Comparison of ENCODE assay signal across 13 mouse cellular contexts in genomic region chr11:21036161-21036916, GRCm38 (mm10). TPM values are rescaled to one million over a fixed set of nuclear protein-coding genes. Genes with fewer than 3 reads are reported as not detected.
DNase-seq lines count a peak whose midpoint lies in the region; ATAC-seq and TF ChIP-seq lines count a peak whose summit lies in the region.
"Had no signal": no experiment of that assay in that cellular context is flagged by ENCODE, and none has a peak within 500 bp of the region (broad histone marks: within the 10 kb centered on the region; RNA-seq: fewer than 3 reads in every experiment).

No protein-coding gene starts in this region.

- no peak for TF ChIP-seq EP300 in stomach, postnatal 0 days (optimal IDR thresholded peaks at IDR 0.05)

- 0 out of 2 replicates have a peak, but pooled peaks cover 4% of the 10 kb centered on the region for H3K4me1 ChIP-seq in neural tube, embryonic 12.5 days
- 0 out of 2 replicates have a peak, but pooled peaks cover 3% of the 10 kb centered on the region for H3K4me1 ChIP-seq in stomach, postnatal 0 days (replicated peaks; ENCODE audit: control insufficient read depth, insufficient read depth)

- H3K27ac ChIP-seq in neural tube, embryonic 12.5 days: no peak overlapping the region
- peak overlapping the region; percentile 67; the same call in 1 of the 2 replicates for H3K27ac ChIP-seq in stomach, postnatal 0 days (replicated peaks)
- H3K27ac ChIP-seq: limb, embryonic 15.5 days had no signal

- H3K36me3 ChIP-seq in neural tube, embryonic 12.5 days: no peaks in the 10 kb centered on the region
- H3K36me3 ChIP-seq in stomach, postnatal 0 days (ENCODE audit: control insufficient read depth, insufficient read depth, low read length): no peaks in the 10 kb centered on the region
- H3K36me3 ChIP-seq: limb, embryonic 15.5 days had no signal

- ATAC-seq in neural tube, embryonic 12.5 days (ENCODE audit: low FRiP score, low read depth): 0 out of 2 replicates have a peak, but pooled peaks have one; percentile 30
- ATAC-seq in stomach, postnatal 0 days (ENCODE audit: low FRiP score, low TSS enrichment): no peak

- no peaks in the 10 kb centered on the region for H3K27me3 ChIP-seq in neural tube, embryonic 12.5 days (replicated peaks)
- no peaks in the 10 kb centered on the region for H3K27me3 ChIP-seq in stomach, postnatal 0 days (ENCODE audit: control insufficient read depth, insufficient read depth, low read length)
- H3K27me3 ChIP-seq: limb, embryonic 15.5 days; megakaryocyte, embryonic 14.5 days had no signal

- peak; percentile 30 for DNase-seq in heart, adult 8-10 months (ENCODE audit: low spot score)
- DNase-seq in heart, postnatal 4 days: no peak
- DNase-seq in neural tube, embryonic 10.5 days (ENCODE audit: extremely low spot score, low spot score): no peak
- peak; percentile 52 for DNase-seq in induced T-regulatory cell, adult 2 months (ENCODE audit: low read depth)
- DNase-seq in stomach, postnatal 0 days (ENCODE audit: low spot score): no peak
- DNase-seq in adrenal gland, adult 2 months: no peak
- DNase-seq in layer of hippocampus, postnatal 36 days: no peak
- DNase-seq: cerebellum, adult 2 months; kidney, adult 8-10 months; thymus, adult 2 months had no signal

- no peak overlapping the region for H3K9ac ChIP-seq in neural tube, embryonic 12.5 days
- H3K9ac ChIP-seq in stomach, postnatal 0 days (ENCODE audit: low read length): no peak overlapping the region
- H3K9ac ChIP-seq: limb, embryonic 15.5 days had no signal

- no peak overlapping the region for H3K4me2 ChIP-seq in neural tube, embryonic 12.5 days (replicated peaks)
- H3K4me2 ChIP-seq in stomach, postnatal 0 days (replicated peaks; ENCODE audit: low read depth): no peak overlapping the region
- H3K4me2 ChIP-seq: limb, embryonic 15.5 days had no signal

- H3K4me3 ChIP-seq in neural tube, embryonic 12.5 days: no peak overlapping the region
- no peak overlapping the region for H3K4me3 ChIP-seq in stomach, postnatal 0 days (ENCODE audit: low read depth, low read length)
- H3K4me3 ChIP-seq: limb, embryonic 15.5 days; megakaryocyte, embryonic 14.5 days had no signal

- H3K9me3 ChIP-seq in neural tube, embryonic 12.5 days: no peaks in the 10 kb centered on the region
- no peaks in the 10 kb centered on the region for H3K9me3 ChIP-seq in stomach, postnatal 0 days (ENCODE audit: control insufficient read depth, low read length)
- H3K9me3 ChIP-seq: limb, embryonic 15.5 days; megakaryocyte, embryonic 14.5 days had no signal

- 42% methylated on average over 7 of the region's 7 CpGs for WGBS in neural tube, embryonic 12.5 days
- WGBS in stomach, postnatal 0 days: 37% methylated on average over 7 of the region's 7 CpGs

- no peak for TF ChIP-seq CTCF in stomach, postnatal 0 days (IDR thresholded peaks at IDR 0.05; ENCODE audit: low read depth)

RNA-seq across cellular contexts. Expression of gene Peli1, which starts 54.8 kb away (rescaled TPM):
- 10 to 100 TPM; 11.5 to 13.2 (median 12.2) TPM for total RNA-seq in heart, adult 8-10 months (2022)
- 10 to 100 TPM; 23.4 to 25.0 TPM for total RNA-seq in heart, postnatal 4 days (2021)
- 109 and 110 TPM in 2 replicates for polyA plus RNA-seq in neural tube, embryonic 12.5 days (2016; fragmentation: Nextera tagmentation; extraction: Ambion mirVana)
- polyA plus RNA-seq in stomach, postnatal 0 days (2015; fragmentation: Nextera tagmentation; extraction: Ambion mirVana): 23.8 and 25.3 TPM in 2 replicates
- total RNA-seq in adrenal gland, adult 2 months (2021): 10 to 100 TPM; 15.2 to 18.4 TPM
- polyA plus RNA-seq in adrenal gland, adult 2 months (2012; rRNA removed): 17.1 and 22.8 TPM in 2 replicates
- total RNA-seq in layer of hippocampus, postnatal 36 days (2021): 10 to 100 TPM; 46.9 to 52.6 TPM

Comparison
In these comparisons a context has a peak if more than half of its experiments do, and no peak if none do; other contexts are left out.
1. DNase-seq: peak in heart, adult 8-10 months (single experiment) and induced T-regulatory cell, adult 2 months (single experiment); none in heart, postnatal 4 days (single experiment), neural tube, embryonic 10.5 days (single experiment), stomach, postnatal 0 days (single experiment), adrenal gland, adult 2 months (single experiment) and layer of hippocampus, postnatal 36 days (0 of 2).